20 mouse cellular contexts compared by ENCODE assay signal in the genomic region with DNA sequence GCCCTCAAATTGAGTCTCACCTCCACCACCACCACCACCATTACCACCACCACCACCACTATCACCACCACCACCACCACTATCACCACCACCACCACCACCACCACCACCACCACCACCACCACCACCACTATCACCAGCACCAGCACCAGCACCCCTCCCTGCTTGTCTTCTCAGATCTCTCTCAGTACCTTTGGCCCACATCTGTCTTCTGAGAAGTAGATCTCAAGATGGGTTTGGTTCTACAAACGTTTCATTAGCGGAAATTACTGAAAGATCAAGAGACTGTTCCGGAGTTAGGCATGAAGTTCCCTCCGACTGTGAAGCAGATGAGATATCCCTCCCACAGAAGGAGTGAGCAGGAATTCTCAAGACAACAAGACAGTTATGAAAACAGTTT. TPM values are rescaled to one million over a fixed set of nuclear protein-coding genes. Genes with fewer than 3 reads are reported as not detected.
DNase-seq lines count a peak whose midpoint lies in the region; ATAC-seq and TF ChIP-seq lines count a peak whose summit lies in the region.
"Had no signal": no experiment of that assay in that cellular context is flagged by ENCODE, and none has a peak within 500 bp of the region (broad histone marks: within the 10 kb centered on the region; RNA-seq: fewer than 3 reads in every experiment).

No protein-coding gene starts in this region.

- no peak for TF ChIP-seq EP300 in lung, postnatal 0 days (IDR thresholded peaks at IDR 0.05)

- H3K36me3 ChIP-seq in lung, postnatal 0 days (ENCODE audit: insufficient read depth, low read length), result no peaks in the 10 kb centered on the region
- no peaks in the 10 kb centered on the region for H3K36me3 ChIP-seq in liver, embryonic 11.5 days (ENCODE audit: control insufficient read depth, insufficient read depth, low read length)
- no peaks in the 10 kb centered on the region for H3K36me3 ChIP-seq in kidney, embryonic 15.5 days
- H3K36me3 ChIP-seq: G1E; hindbrain, embryonic 10.5 days; midbrain, embryonic 10.5 days had no signal

- H3K4me1 ChIP-seq in lung, postnatal 0 days (ENCODE audit: insufficient read depth, low read depth, low read length), result no peaks in the 10 kb centered on the region
- peaks cover 24% of the 10 kb centered on the region for H3K4me1 ChIP-seq in liver, embryonic 11.5 days (replicated peaks; ENCODE audit: control insufficient read depth, insufficient read depth, low read length)
- H3K4me1 ChIP-seq in kidney, embryonic 15.5 days, result no peaks in the 10 kb centered on the region
- H3K4me1 ChIP-seq: forebrain, embryonic 13.5 days; hindbrain, embryonic 10.5 days had no signal

- no peak overlapping the region for H3K4me3 ChIP-seq in lung, postnatal 0 days (ENCODE audit: low read depth, low read length)
- no peak overlapping the region for H3K4me3 ChIP-seq in liver, embryonic 11.5 days (ENCODE audit: low read depth, low read length)
- no peak overlapping the region for H3K4me3 ChIP-seq in kidney, embryonic 15.5 days (replicated peaks)
- H3K4me3 ChIP-seq: forebrain, embryonic 13.5 days; hindbrain, embryonic 10.5 days; midbrain, embryonic 10.5 days had no signal

- H3K27me3 ChIP-seq in lung, postnatal 0 days (replicated peaks; ENCODE audit: insufficient read depth, low read length), result no peaks in the 10 kb centered on the region
- no peaks in the 10 kb centered on the region for H3K27me3 ChIP-seq in liver, embryonic 11.5 days (replicated peaks; ENCODE audit: control insufficient read depth, insufficient read depth, low read length)
- H3K27me3 ChIP-seq in kidney, embryonic 15.5 days, result no peaks in the 10 kb centered on the region
- H3K27me3 ChIP-seq: forebrain, embryonic 13.5 days had no signal

- H3K9ac ChIP-seq in lung, postnatal 0 days (replicated peaks; ENCODE audit: low read depth), result no peak overlapping the region
- peak overlapping the region; percentile 36 for H3K9ac ChIP-seq in liver, embryonic 11.5 days (ENCODE audit: low read depth, low read length)
- no peak overlapping the region for H3K9ac ChIP-seq in kidney, embryonic 15.5 days
- H3K9ac ChIP-seq: forebrain, embryonic 13.5 days had no signal

- DNase-seq in CD4-positive, CD25-positive, alpha-beta regulatory T cell, adult 2 months (ENCODE audit: low read depth, low spot score), result peak; percentile 7
- peak; percentile 11 for DNase-seq in lung, postnatal 10 days
- no peak for DNase-seq in lung, postnatal 0 days (ENCODE audit: low spot score)
- DNase-seq in liver, embryonic 11.5 days (ENCODE audit: low spot score), result no peak
- DNase-seq in left cerebral cortex, adult 8-10 months (ENCODE audit: low spot score in 2 of 2), result no peak
- DNase-seq: adrenal gland, postnatal 25 days; cerebellum, adult 8-10 months; heart, adult 11 months; kidney, adult 2 months; kidney, postnatal 25 days; lung, adult 2 months; right cerebral cortex, postnatal 25 days; thymus, postnatal 14 days had no signal

- H3K4me2 ChIP-seq in lung, postnatal 0 days (replicated peaks; ENCODE audit: low read depth, low read length), result no peak overlapping the region
- H3K4me2 ChIP-seq in liver, embryonic 11.5 days, result peak overlapping the region; percentile 40; the same call in 1 of the 2 replicates
- H3K4me2 ChIP-seq in kidney, embryonic 15.5 days, result no peak overlapping the region
- H3K4me2 ChIP-seq: forebrain, embryonic 13.5 days had no signal

- no peak overlapping the region for H3K27ac ChIP-seq in lung, postnatal 0 days (ENCODE audit: low read length)
- peak overlapping the region; percentile 94 for H3K27ac ChIP-seq in liver, embryonic 11.5 days (ENCODE audit: low read depth, low read length)
- no peak overlapping the region for H3K27ac ChIP-seq in kidney, embryonic 15.5 days
- H3K27ac ChIP-seq: forebrain, embryonic 13.5 days; hindbrain, embryonic 10.5 days; midbrain, embryonic 10.5 days had no signal

- no peak for ATAC-seq in CD4-positive, CD25-positive, alpha-beta regulatory T cell, adult 4 months
- no peak for ATAC-seq in lung, postnatal 0 days
- ATAC-seq in liver, embryonic 11.5 days (replicated peaks; ENCODE audit: low FRiP score), result peak; percentile 75
- ATAC-seq in megakaryocyte-erythroid progenitor cell, adult 5-6 weeks (replicated peaks; ENCODE audit: low FRiP score, low TSS enrichment, poor library complexity, severe bottlenecking), result peak; percentile 35
- ATAC-seq in kidney, embryonic 15.5 days (replicated peaks; ENCODE audit: low FRiP score), result no peak
- ATAC-seq: forebrain, embryonic 13.5 days had no signal

- WGBS in lung, postnatal 0 days, result 80% methylated on average over 4 of the region's 4 CpGs
- 63% methylated on average over 4 of the region's 4 CpGs for WGBS in liver, embryonic 11.5 days
- WGBS in kidney, embryonic 15.5 days, result 89% methylated on average over 4 of the region's 4 CpGs

- H3K9me3 ChIP-seq in lung, postnatal 0 days (ENCODE audit: low read length), result no peaks in the 10 kb centered on the region
- no peaks in the 10 kb centered on the region for H3K9me3 ChIP-seq in liver, embryonic 11.5 days (ENCODE audit: control insufficient read depth, low read length)
- H3K9me3 ChIP-seq in kidney, embryonic 15.5 days (replicated peaks), result no peaks in the 10 kb centered on the region
- H3K9me3 ChIP-seq: forebrain, embryonic 13.5 days; G1E; hindbrain, embryonic 10.5 days; midbrain, embryonic 10.5 days had no signal

- no peak for TF ChIP-seq CTCF in lung, postnatal 0 days (IDR thresholded peaks at IDR 0.05)

RNA-seq across cellular contexts. Expression of a gene that starts 46.5 kb away (rescaled TPM):
- polyA plus RNA-seq in CD4-positive, CD25-positive, alpha-beta regulatory T cell, adult 4 months (2017; shearing (Covaris generic)), result 1 to 10 TPM; 9.1 to 9.4 TPM
- 3.2 and 3.4 TPM in 2 replicates for polyA plus RNA-seq in lung, postnatal 0 days (2015; fragmentation: Nextera tagmentation; extraction: Ambion mirVana)
- polyA plus RNA-seq in liver, embryonic 11.5 days (2014; fragmentation: Nextera tagmentation; extraction: Ambion mirVana), result 6.9 and 7.4 TPM in 2 replicates
- total RNA-seq in megakaryocyte-erythroid progenitor cell, adult 5-6 weeks (2014; fragmentation: Nextera tagmentation), result 5.1 and 7.5 TPM in 2 replicates
- total RNA-seq in megakaryocyte-erythroid progenitor cell, adult 5-6 weeks (2017), result 6.3 and 7.0 TPM in 2 replicates
- total RNA-seq in left cerebral cortex, adult 8-10 months (2022), result 100 to 1,000 TPM; 172 to 216 (median 198) TPM
- 8.5 and 10.6 TPM in 2 replicates for polyA plus RNA-seq in kidney, embryonic 15.5 days (2015; fragmentation: Nextera tagmentation; extraction: Ambion mirVana)

Comparison
In these comparisons a context has a peak if more than half of its experiments do, and no peak if none do; other contexts are left out.
1. DNase-seq: peak in CD4-positive, CD25-positive, alpha-beta regulatory T cell, adult 2 months (single experiment) and lung, postnatal 10 days (single experiment); none in lung, postnatal 0 days (single experiment), liver, embryonic 11.5 days (single experiment) and left cerebral cortex, adult 8-10 months (0 of 2).
2. ATAC-seq: peak in liver, embryonic 11.5 days (single experiment) and megakaryocyte-erythroid progenitor cell, adult 5-6 weeks (single experiment); none in CD4-positive, CD25-positive, alpha-beta regulatory T cell, adult 4 months (single experiment), lung, postnatal 0 days (single experiment) and kidney, embryonic 15.5 days (single experiment).